Mouse (Mus musculus) testis, adult 2 months (tissue): ENCODE data around the gene Pigk.

ENCODE experiments used
- CTCF ChIP-seq: fragments of 200-500 bp; IDR thresholded peaks from 2 replicates; pipeline ENCODE4 v1.5.1; 2012; ENCODE audit warnings: low read depth, mild to moderate bottlenecking, inconsistent platforms, low read length, moderate library complexity; ENCODE audit not compliant: control insufficient read depth, insufficient read depth, insufficient replicate concordance
- POLR2A ChIP-seq: fragments of 200-500 bp; IDR thresholded peaks from 2 replicates; pipeline ENCODE4 v1.6.1; 2012; ENCODE audit warnings: low read depth, mild to moderate bottlenecking, inconsistent platforms, low read length, moderate library complexity; ENCODE audit not compliant: control insufficient read depth

- TF ChIP-seq POLR2A = no peak
- no peak for TF ChIP-seq CTCF
These were observed 154.0 kb downstream of the Pigk start for GRCm38 (mm10) chr3:152867654-152868525.
